Mouse (Mus musculus): ENCODE results near the gene Padi2. TPM values are rescaled to one million over a fixed set of nuclear protein-coding genes. Genes with fewer than 3 reads are reported as not detected.

Gene Padi2
- total and polyA plus RNA-seq, 2 experiments from 2014 or later = 3.0 to 5.3 TPM

DNA sequence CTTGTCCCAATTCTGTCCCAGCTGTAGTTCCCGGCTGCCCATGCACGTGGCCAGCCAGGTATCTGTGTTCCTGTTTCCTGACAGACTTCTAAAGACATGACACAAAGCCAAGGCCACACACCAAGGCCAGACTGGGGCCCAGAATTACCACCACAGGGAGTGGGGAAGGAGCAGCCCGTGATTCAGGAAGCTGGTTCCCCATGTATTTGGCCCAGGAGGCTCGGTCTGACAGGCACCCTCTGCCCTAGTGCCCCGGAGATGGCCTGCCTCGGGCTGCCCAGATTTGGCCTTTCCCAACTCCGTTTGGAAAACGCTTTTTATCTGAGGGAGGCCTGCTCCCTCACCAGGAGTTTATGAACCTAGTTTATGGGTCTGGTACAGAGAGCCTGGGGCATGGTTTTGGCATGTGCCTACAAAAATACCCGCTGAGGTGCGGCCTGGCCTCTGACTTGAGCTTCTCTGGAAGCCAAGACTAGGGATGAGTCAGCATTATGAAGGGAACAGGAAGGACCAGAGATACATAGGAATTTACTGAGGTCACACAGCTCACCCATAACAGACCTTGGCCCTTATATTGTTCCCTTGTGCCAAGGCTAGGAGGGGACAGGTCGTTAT lies 44.0 kb upstream of the Padi2 start:
- no peak for DNase-seq (ENCODE audit: low spot score)
- Histone ChIP-seq H3K4me1 (ENCODE audit: insufficient read depth, low read length) (no peaks in the 10 kb centered on the region), H3K9me3 (ENCODE audit: low read length) (no peaks in the 10 kb centered on the region), H3K27me3 (ENCODE audit: insufficient read depth, low read length) (no peaks in the 10 kb centered on the region), H3K4me3 (ENCODE audit: low read length) (no peak overlapping the region), H3K36me3 (ENCODE audit: insufficient read depth, low read length) (no peaks in the 10 kb centered on the region), H3K27ac (no peak overlapping the region), H3K4me2 (ENCODE audit: low read depth, low read length) (no peak overlapping the region), H3K9ac (replicated peaks; ENCODE audit: low read length) (no peak overlapping the region)
- WGBS = 77% methylated on average over 11 of the region's 11 CpGs
- no peak for TF ChIP-seq CTCF (IDR thresholded peaks at IDR 0.05; ENCODE audit: low read depth)
- ATAC-seq = no peak

GRCm38 (mm10) chr4:140868484-140869190 lies 37.5 kb upstream of the Padi2 start:
- no peaks in the 10 kb centered on the region for H3K9me3 ChIP-seq (ENCODE audit: low read length)
- 7% methylated on average over 14 of the region's 14 CpGs for WGBS

DNA sequence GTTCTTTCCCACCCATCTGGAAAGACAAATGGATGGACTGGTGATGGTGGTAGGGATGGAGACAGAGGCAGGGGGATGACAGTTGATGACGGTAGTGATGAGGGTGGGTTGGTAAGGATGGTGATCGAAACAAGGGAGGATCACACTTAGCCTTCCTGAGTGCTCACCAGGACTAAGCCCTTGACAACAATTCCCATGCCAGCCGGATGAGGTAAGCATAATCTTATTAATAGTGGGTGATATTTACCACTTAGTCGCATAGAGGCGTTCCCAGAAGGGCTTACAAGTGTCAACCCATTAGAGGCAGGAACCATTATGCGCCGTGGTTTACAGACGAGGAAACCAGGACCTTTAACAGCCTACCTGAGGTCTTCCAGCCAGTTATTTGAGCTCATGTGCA lies 36.2 kb upstream of the Padi2 start:
- no peak for TF ChIP-seq CTCF (IDR thresholded peaks at IDR 0.05; ENCODE audit: low read depth)
- 88% methylated on average over 8 of the region's 8 CpGs for WGBS
- Histone ChIP-seq H3K4me3 (ENCODE audit: low read length) (no peak overlapping the region), H3K27ac (no peak overlapping the region), H3K4me1 (ENCODE audit: insufficient read depth, low read length) (no peaks in the 10 kb centered on the region), H3K27me3 (ENCODE audit: insufficient read depth, low read length) (no peaks in the 10 kb centered on the region), H3K36me3 (ENCODE audit: insufficient read depth, low read length) (no peaks in the 10 kb centered on the region), H3K9ac (replicated peaks; ENCODE audit: low read length) (no peak overlapping the region), H3K9me3 (ENCODE audit: low read length) (peaks cover 2% of the 10 kb centered on the region; the same call in 1 of the 2 replicates), H3K4me2 (ENCODE audit: low read depth, low read length) (no peak overlapping the region)
- DNase-seq (ENCODE audit: low spot score) = no peak
- ATAC-seq = no peak

More at GRCm38 (mm10) chr4:140868484-140869190, 37.5 kb upstream of the Padi2 start:
- Histone ChIP-seq H3K4me1 (ENCODE audit: insufficient read depth, low read length) (no peaks in the 10 kb centered on the region), H3K36me3 (ENCODE audit: insufficient read depth, low read length) (no peaks in the 10 kb centered on the region), H3K27me3 (ENCODE audit: insufficient read depth, low read length) (no peaks in the 10 kb centered on the region), H3K4me2 (ENCODE audit: low read depth, low read length) (no peak overlapping the region), H3K27ac (no peak overlapping the region), H3K9ac (replicated peaks; ENCODE audit: low read length) (no peak overlapping the region), H3K4me3 (ENCODE audit: low read length) (no peak overlapping the region)
- no peak for ATAC-seq
- no peak for DNase-seq (ENCODE audit: low spot score)
- TF ChIP-seq CTCF (IDR thresholded peaks at IDR 0.05; ENCODE audit: low read depth) = no peak

- no peak for DNase-seq (ENCODE audit: low spot score)
- ATAC-seq = no peak
- no peaks in the 10 kb centered on the region for H3K4me1 ChIP-seq (ENCODE audit: insufficient read depth, low read length)
- H3K9ac ChIP-seq (replicated peaks; ENCODE audit: low read length) = no peak overlapping the region
- WGBS = 81% methylated on average over 7 of the region's 7 CpGs
- H3K27ac ChIP-seq = no peak overlapping the region
- H3K36me3 ChIP-seq (ENCODE audit: insufficient read depth, low read length) = no peaks in the 10 kb centered on the region
- TF ChIP-seq CTCF (IDR thresholded peaks at IDR 0.05; ENCODE audit: low read depth) = no peak
- no peak overlapping the region for H3K4me3 ChIP-seq (ENCODE audit: low read length)
- no peaks in the 10 kb centered on the region for H3K27me3 ChIP-seq (ENCODE audit: insufficient read depth, low read length)
- no peak overlapping the region for H3K4me2 ChIP-seq (ENCODE audit: low read depth, low read length)
- peaks cover 2% of the 10 kb centered on the region; the same call in 1 of the 2 replicates for H3K9me3 ChIP-seq (ENCODE audit: low read length)
Observed at GRCm38 (mm10) chr4:140870876-140871275, 35.3 kb upstream of the Padi2 start.

- H3K27ac ChIP-seq = no peak overlapping the region
- H3K9ac ChIP-seq (replicated peaks; ENCODE audit: low read length) = no peak overlapping the region
- peaks cover 2% of the 10 kb centered on the region; the same call in 1 of the 2 replicates for H3K9me3 ChIP-seq (ENCODE audit: low read length)
- ATAC-seq = no peak
- DNase-seq (ENCODE audit: low spot score) = no peak
- H3K4me1 ChIP-seq (ENCODE audit: insufficient read depth, low read length) = no peaks in the 10 kb centered on the region
- WGBS = 90% methylated on average over 3 of the region's 3 CpGs
- no peak for TF ChIP-seq CTCF (IDR thresholded peaks at IDR 0.05; ENCODE audit: low read depth)
- no peaks in the 10 kb centered on the region for H3K36me3 ChIP-seq (ENCODE audit: insufficient read depth, low read length)
- no peak overlapping the region for H3K4me2 ChIP-seq (ENCODE audit: low read depth, low read length)
- no peak overlapping the region for H3K4me3 ChIP-seq (ENCODE audit: low read length)
- no peaks in the 10 kb centered on the region for H3K27me3 ChIP-seq (ENCODE audit: insufficient read depth, low read length)
Observed at GRCm38 (mm10) chr4:140871376-140871775, 34.8 kb upstream of the Padi2 start.

GRCm38 (mm10) chr4:140871851-140872685 lies 34.1 kb upstream of the Padi2 start:
- DNase-seq (ENCODE audit: low spot score) (no peak), ATAC-seq (no peak)
- no peaks in the 10 kb centered on the region for H3K36me3 ChIP-seq (ENCODE audit: insufficient read depth, low read length)
- H3K27me3 ChIP-seq (ENCODE audit: insufficient read depth, low read length) = no peaks in the 10 kb centered on the region
- WGBS = 89% methylated on average over 8 of the region's 8 CpGs
- TF ChIP-seq CTCF (IDR thresholded peaks at IDR 0.05; ENCODE audit: low read depth) = no peak
- peaks cover 2% of the 10 kb centered on the region; the same call in 1 of the 2 replicates for H3K9me3 ChIP-seq (ENCODE audit: low read length)
- H3K4me1 ChIP-seq (ENCODE audit: insufficient read depth, low read length) = no peaks in the 10 kb centered on the region
- H3K4me3 ChIP-seq (ENCODE audit: low read length) = no peak overlapping the region
- H3K27ac ChIP-seq = no peak overlapping the region
- no peak overlapping the region for H3K9ac ChIP-seq (replicated peaks; ENCODE audit: low read length)
- no peak overlapping the region for H3K4me2 ChIP-seq (ENCODE audit: low read depth, low read length)

Measured in hindbrain, postnatal 0 days (tissue).